Mouse (Mus musculus): ENCODE data around the gene Notch2.

GRCm38 (mm10) chr3:98101541-98101940 is 88.2 kb downstream of the Notch2 start:
- no peak for TF ChIP-seq CTCF (IDR thresholded peaks at IDR 0.05; ENCODE audit: control insufficient read depth, insufficient read depth, insufficient read length)
- no peak for TF ChIP-seq MYOD1 (IDR thresholded peaks at IDR 0.05; ENCODE audit: control insufficient read depth, insufficient read length, low read depth)
